Mouse (Mus musculus) right cerebral cortex, adult 2 months (tissue): ENCODE measurements around the gene Prr12.
A peak's percentile ranks its signal among the peaks of the same experiment; 100 is the strongest.

ENCODE experiments used
- DNase-seq, 2 experiments: peaks; one replicate each; pipeline ENCODE4 v3.0.0; 2021 to 2022; ENCODE audit warnings: low spot score in 2 of 2

The Prr12 gene

DNA sequence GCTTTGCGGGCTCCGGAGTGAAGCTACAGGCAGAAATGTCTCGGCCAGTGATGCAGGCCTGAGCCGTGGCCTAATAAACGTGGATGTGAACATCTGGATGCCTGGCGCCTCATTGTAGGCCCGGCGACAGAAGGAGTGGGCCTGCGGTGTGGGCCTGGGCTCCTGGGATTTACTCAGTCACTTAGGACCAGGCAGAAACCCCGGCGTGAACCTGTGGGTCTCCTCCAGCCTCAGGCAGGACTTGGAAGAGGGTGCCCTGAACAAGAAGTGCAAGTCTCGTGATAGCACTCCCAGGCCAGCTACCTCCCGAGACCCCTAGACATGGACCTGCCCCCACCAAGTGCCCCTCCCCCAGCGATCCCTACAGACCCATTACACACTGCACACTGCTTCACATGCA lies 24.6 kb upstream of the Prr12 start:
- DNase-seq, result no peak

DNA sequence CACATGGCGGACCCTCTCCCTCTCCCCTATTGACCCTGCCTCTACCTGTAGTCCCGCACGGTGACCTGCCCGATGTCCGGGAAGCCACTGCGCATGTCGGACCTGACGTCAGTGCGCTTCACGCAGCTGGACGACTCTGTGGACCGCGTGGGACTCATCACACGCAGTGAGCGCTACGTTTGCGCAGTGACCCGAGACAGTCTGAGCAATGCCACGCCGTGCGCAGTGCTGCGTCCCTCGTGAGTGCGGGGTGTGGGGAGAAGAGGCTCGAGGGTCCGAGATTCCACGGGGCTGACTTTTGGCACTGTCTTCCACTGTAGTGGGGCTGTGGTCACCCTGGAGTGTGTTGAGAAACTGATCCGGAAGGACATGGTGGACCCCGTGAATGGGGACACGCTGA lies 23.8 kb upstream of the Prr12 start:
- no peak for DNase-seq

DNA sequence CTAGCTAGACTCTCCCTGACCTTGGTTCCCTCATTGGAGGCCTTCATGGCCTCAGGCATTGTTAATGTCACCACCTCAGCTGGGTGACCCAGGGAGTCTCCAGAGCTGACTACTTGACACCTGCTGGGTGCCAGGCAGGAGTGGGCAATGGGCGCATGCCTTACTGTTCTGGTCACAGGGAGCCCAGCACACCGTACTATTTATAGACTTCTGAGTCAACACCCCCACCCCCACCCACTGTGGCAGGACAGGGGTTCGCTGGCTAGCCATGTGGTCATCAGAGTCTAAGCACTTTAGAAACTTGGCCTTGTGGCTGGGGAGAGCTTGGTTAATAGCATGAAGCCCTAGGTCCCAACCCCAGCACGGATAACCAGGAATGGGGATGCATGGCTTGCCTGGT lies 22.7 kb upstream of the Prr12 start:
- DNase-seq, result no peak

DNA sequence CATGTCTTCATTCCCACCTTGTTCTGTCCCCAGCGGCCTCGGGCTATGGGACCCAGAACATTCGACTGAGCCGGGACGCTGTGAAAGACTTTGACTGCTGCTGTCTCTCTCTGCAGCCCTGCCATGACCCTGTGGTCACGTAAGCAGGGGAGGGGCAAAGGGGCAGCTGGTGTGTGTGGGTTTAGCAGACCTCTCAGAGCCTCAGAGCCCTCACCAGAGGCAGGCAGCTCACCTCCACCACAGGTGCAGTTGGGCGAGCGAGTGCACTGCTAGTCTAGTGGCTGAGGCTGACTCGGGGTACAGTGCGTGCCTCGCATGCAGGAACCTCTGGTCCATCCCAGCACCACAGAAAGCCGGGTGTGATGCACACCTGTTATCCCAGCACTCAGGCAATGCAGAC lies 21.3 kb upstream of the Prr12 start:
- DNase-seq, result no peak

GRCm38 (mm10) chr7:45073171-45073707 lies 20.6 kb upstream of the Prr12 start:
- DNase-seq, result no peak

DNA sequence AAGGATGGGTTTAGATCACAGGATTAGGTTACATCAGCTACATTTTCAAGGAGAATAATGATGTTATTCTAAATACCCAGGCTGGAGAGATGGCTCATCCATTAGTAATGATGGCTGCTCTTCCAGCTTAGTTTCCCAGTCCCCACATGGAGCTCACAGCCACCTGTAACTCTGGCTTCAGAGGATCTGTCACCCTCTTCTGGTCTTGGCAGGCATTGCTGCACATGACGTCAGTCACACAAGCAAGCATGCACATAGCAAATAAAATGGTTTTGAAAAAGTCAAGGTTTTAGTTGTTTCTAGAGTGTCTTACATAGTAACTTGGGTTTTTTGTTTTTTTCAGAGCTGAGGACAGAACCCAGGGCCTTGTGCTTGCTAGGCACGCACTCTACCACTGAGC lies 19.5 kb upstream of the Prr12 start:
- no peak for DNase-seq

DNA sequence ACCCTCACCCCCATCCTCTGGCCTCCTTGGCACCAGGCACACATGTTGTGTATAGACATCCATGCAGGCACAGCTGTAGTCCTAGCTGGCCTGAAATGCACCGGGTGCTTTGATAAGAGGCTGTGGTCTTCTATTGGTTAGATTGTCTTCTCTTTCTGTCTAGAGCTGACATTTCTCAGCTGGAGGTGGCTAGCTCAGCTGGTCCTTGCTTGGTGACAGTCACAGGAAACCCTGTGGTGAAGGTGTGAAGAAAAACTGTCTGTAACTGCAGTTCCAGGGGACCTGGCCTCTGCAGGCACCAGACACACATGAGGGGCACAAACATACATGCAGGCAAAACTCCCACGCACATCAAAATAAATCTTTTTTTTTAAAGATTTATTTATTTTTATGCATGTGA lies 17.0 kb upstream of the Prr12 start:
- no peak for DNase-seq

DNA sequence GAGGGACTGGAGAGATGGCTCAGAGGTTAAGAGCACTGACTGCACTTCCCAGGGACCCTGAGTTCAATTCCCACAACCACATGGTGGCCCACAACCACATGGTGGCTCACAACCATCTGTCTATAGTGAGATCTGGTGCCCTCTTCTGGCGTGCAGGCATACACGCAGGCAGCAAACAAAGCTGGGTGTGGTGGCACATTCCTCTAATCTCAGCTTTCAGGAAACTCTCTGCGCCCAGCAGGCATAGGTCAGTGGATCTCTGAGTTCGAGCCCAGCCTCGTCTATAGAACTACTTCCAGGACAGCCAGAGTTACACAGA lies 15.3 kb upstream of the Prr12 start:
- peak in 1 of 2 experiments; percentile 32 for DNase-seq

DNA sequence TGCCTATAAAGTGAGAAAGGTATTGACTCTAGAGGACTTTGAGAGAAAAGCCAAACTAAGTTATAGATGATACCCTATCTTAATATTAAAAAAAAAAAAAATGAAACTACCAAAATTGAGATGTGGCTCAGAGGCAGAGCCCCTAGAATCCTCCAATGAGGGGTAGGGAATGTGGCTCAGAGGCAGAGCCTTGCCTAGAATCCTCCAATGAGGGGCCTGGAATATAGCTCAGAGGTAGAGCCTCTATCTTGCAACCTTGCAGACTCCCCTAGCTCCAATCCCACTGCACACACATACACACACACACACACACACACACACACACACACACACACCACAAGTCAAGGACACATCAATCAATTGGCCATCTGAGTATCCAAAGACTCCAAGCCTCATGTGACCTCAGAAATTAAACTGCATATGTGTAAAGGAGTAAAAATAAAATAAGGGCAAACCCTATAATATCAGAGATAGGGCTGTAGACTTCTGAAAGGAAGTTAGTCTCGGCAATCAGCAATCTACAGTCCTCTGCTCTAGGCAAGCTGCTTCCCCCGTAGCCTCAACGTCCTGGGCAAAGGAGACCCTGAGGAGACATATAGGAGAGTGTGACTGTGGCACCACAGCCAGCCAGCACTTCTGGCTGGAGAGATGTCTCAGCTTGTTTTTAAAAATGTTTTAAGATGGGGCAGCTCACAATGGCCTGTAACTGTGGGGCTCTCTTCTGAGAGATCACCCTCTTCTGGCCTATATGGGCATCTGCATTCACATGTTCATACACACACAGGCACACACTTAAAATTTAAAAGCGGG lies 14.7 kb upstream of the Prr12 start:
- no peak for DNase-seq

- DNase-seq, result peak; percentile 96 to 98
These were observed 9.7 kb upstream of the Prr12 start, which contains the start of the genes Nosip and Prrg2 for GRCm38 (mm10) chr7:45062239-45062835. Nosip (plus strand) TSS chr7:45062429. Prrg2 (minus strand) TSS chr7:45062677.

DNA sequence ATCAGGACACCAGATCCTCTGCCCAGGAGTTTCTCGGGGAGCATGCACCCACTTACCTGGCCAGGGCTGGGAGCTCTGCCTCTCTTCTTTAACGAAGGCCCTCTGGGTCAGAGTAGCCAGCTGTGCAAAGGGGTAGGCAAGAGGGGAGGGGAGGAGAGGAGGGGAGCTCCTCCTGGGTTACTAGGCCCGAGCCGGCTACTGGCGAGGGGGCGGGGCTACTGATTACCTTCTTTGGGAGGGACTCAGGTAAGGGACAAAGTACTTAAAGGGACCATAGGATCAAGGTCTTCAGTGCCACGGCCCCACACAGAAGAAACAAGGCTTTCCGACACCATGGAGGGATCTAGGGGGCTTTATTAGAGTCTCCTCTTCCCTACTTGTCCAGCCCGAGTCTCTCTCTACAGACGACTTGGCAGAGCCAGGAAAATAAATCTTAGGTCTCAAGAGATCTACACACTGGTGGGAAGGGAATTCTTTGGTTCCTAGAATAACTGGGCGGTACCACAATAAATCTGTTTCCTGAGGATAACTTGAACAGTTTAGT lies 8.9 kb upstream of the Prr12 start:
- no peak for DNase-seq

DNA sequence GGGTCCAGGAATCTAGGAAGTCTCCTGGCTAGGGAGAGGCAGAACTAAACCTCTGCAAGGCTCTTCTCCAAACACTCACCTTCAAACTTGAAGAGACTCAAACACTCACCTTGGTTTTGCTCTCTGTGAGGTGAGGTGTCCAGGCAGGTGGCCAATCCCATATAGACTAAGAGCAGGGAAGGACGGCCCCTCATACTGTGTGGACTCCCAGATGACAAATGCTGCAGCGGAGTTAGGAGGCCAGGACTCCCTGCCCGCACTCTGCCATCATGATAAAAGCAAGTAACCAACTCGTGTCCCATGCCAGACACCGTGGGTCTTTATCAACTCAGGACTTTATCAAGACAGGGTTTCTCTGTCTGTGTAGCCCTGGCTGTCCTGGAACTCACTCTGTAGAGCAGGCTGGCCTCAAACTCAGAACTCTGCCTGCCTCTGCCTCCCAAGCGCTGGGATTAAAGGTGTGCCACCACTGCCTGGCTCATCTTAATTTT lies 8.0 kb upstream of the Prr12 start:
- no peak for DNase-seq

- peak in 1 of 2 experiments; percentile 49 for DNase-seq
These were observed 6.2 kb upstream of the Prr12 start for GRCm38 (mm10) chr7:45058607-45059571.

- no peak for DNase-seq
These were observed 4.3 kb upstream of the Prr12 start for GRCm38 (mm10) chr7:45056972-45057348.

- no peak for DNase-seq
These were observed 3.8 kb upstream of the Prr12 start for GRCm38 (mm10) chr7:45056329-45056971.

DNA sequence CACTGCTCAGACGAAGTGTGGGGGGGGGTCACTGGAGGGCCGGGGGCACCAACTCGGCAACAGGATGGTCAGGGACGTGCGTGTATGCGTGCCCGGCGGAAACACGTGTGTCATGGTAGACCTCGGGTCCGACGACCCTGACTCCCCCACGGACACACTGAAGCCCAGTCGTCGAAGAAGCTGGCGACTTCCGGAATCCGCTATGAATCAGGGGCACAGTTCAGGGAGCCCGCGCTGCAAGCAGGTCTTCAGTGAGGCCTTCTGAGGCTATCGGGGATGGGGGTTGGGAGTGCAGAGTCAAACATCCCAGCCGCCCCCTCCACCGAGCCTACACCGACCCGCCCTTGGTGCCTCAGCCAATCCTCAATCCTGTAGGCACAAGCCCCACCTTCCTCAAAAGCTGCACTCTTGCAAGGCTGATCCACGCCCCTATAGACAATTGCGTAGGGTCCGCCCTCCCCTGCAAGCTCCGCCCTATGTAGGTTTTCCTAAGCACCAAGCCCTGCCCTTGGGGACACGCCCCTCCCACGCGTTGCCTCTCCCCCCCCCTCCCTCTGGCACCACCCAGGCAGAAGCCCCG lies 1.3 kb upstream of the Prr12 start:
- DNase-seq, result peak; percentile 90 to 91

- DNase-seq, result peak; percentile 57 to 73
These were observed 643 bp upstream of the Prr12 start for GRCm38 (mm10) chr7:45053117-45053930.

- DNase-seq, result peak; percentile 50 to 52
These were observed 360 bp downstream of the Prr12 start for GRCm38 (mm10) chr7:45052181-45052861.

- no peak for DNase-seq
These were observed 1.1 kb downstream of the Prr12 start for GRCm38 (mm10) chr7:45051601-45051974.
